Mouse (Mus musculus) right cerebral cortex, postnatal 25 days (tissue): ENCODE measurements around the gene Tssk6.

Experiments used
- DNase-seq: peaks from one replicate; pipeline ENCODE4 v3.0.0; 2022

Gene Tssk6

DNA sequence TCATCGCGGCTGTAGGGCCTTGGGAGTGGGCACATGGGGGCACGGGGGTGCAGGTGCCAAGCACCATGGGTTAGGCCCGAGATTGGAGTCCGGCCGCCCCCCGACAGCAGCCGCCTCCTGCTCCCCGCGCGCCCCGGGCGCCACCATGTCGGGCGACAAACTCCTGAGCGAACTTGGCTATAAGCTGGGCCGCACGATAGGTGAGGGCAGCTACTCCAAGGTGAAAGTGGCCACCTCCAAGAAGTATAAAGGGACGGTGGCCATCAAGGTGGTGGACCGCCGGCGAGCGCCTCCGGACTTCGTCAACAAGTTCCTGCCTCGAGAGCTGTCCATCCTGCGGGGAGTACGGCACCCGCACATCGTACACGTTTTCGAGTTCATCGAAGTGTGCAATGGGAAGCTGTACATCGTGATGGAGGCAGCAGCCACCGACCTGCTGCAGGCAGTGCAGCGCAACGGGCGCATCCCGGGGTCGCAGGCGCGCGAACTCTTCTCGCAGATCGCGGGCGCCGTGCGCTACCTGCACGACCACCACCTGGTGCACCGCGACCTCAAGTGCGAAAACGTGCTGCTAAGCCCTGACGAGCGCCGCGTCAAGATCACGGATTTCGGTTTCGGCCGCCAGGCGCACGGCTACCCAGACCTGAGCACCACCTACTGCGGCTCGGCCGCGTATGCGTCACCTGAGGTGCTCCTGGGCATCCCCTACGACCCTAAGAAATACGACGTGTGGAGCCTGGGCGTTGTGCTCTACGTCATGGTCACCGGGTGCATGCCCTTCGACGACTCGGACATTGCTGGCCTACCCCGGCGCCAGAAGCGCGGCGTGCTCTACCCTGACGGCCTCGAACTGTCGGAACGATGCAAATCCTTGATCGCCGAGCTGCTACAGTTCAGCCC, at the start of gene Tssk6, which contains the start of the genes Ndufa13 and Yjefn3:
Tssk6 (plus strand) TSS at position 22 of the 900 bp plus-strand sequence.
Ndufa13 (minus strand) TSS at position 396 of the 900 bp plus-strand sequence.
Yjefn3 (minus strand) TSS at position 550 of the 900 bp plus-strand sequence.
- DNase-seq = no peak

DNA sequence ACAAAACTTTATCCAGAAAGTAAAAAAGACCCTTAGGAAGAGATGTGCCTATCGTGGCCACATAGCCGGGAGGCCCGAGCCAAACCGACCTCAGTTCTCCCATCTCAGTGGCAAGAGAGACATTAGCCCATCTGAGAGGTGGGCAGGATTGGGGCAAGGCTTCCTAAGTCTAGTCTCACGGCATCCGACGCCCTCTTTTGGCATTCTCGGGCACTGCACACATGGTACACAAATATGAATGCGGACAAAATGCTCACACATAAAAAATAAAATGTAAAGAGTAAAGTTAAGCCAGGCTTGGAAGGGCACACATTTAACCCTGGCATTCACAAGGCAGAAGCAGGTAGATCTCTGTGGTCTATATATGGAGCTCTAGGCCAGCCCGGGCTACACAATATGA, 48.1 kb upstream of the Tssk6 start:
- no peak for DNase-seq

DNA sequence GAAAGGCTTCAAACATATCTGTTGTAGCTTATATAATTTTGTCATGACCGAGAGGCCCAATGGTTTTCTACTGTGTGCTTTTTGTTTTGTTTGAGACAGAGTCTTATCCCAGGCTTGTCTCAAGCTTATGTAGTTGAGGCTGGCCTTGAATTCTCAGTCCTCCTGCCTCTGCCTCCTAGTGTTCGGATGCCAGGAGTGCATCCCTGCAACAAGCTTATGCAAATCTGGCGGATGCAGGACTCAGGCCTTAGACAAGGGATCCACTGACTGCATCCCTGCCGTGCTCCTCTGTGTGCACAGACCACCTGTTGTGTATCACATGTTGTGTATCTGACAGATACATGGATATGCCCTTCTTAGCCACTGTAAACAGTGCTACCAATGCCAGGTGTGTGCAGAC, 41.2 kb upstream of the Tssk6 start:
- no peak for DNase-seq

DNA sequence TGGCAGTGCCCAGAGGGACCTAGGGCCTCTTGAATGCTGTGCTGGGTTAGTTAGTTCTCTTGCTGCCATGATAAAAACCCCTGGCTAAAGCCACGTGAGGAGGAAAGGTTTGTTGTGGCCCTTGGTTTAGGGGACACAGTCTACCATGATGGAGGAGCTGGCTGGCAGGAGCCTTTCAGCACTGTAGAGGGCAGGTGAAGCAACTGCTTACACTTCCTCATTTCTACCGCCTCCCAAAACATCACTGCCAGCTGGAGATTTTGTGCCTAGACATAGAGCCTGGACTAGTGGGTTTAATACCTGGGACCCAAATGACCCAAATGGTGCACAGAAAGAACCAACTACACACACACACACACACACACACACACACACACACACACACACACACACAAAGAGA, 40.7 kb upstream of the Tssk6 start:
- no peak for DNase-seq

DNA sequence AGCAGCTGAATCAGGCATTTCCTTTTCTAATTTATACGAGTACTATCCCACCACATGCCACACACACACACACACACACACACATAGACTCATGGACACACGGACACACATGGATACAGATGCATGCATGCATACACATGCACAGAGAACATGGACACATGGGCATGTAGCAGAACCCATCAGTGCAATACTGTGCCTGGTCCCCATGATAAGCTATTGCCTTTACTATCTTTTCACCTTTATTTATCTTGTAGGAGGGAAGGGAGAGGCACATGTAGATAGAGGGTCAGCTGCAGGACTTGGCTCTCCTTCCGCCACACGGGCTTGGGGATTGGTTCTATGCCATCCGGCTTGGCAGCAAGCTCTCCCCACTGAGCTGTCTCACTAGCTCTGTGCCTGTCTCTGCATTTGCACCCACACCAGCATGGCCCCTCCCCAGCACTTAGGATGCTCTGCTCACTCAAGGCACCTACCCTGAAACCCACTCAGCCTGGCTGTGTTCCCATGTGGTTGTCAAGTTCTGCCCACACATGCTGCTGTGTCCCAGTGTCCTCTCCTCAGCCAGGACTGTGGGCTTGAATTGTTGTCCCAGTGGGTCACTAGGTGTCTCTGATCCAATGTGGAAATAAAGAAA, 38.5 kb upstream of the Tssk6 start:
- DNase-seq = no peak

DNA sequence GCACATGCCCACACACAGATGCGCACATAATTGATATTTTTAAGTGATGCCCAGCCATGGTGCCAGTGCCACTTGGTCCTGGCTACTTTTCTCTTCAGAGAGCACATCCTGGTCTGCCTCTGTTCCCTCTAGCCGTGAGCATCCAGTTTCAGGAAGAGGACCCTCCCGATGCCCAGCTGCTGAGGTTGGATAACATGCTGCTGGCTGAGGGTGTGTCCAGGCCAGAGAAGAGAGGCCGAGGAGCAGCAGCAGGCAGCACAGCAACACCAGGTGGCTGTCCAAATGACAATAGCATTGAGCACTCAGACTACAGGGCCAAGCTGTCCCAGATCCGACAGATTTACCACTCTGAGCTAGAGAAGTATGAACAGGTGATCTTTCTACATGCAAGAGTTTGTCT, 37.8 kb upstream of the Tssk6 start:
- DNase-seq = no peak

DNA sequence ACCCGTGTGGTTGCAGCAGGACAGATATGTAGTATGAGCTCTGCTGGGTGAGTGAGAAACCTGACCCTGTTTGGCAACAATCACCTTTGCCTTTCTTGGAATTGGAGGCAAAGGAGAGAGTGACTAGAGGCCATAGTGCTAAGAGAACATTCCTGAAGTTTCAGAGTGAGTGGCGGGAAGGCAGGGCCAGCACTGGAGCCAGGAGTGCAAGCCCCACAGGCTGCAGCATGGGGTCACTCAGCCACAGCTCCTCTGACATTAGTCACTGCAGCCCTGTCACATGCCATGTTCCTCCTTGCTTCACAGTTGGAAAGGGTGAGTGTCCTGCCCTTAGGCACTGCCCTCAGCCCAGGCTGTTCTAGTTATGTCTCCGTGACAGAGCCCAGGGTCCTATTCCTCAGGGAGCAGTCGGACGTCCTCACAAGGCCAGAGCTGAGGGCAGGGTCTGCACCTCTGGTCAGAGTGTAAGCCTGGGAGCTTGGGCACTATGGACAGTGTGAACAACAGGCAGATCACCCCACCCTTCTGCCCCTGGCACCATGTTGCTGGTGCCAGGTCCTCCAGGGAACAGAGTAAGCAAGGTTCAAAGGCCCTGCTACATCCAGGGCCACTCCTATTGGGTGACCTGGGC, 34.2 kb upstream of the Tssk6 start:
- no peak for DNase-seq

DNA sequence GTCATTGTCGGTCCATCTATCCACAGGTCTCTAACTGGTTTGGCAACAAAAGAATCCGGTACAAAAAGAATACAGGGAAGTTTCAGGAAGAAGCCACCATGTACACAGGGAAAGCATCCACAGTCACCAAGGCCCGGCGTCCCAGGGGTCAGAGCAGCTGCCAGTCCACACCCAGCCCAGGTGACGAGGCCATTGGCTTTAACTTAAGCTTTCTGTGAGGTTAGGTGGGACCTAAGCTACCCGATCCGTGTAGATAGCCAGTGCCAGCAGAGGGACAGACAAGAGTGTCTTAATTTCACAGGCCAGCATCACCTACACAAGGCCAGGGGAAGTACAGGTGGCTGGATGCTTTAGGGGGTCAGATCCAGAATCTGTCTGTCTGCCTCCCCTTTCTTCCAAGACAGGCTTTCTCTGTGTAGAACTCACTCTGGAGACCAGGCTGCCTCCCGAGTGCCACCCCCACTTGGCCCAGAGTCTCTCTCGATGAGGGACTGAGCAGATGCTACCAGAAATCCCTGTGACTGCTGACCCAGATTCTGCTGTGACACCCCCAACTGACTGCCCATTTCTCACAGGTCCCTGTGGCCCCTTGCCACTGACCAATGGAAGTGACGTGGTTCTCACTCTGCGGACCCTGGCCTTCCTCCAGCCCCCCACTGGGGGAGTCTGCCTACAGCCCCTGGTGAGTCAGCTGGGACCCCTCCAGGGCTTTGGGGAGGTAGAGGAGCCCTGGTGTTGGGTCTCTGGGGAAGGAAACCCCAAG, 31.8 kb upstream of the Tssk6 start:
- DNase-seq = no peak

DNA sequence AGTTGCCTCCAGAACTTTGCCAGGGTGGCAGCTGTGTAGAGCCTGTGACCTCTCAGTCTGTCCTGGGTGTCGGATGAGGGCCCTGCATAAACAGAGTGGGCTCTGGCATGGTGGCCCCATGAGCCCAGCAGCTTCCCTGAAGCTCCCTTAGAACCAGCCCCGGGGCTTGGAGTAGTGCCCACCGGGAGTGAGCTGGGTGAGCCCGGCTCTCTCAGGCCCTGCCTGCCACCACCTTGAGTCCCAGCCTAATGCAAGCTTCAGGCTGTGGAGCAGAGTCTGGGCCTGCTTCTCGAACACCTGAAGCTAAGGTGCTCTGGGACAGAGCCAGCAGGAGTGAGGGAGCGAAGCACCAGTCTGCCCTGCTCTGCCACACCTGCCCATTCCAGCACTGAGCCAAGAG, 31.1 kb upstream of the Tssk6 start:
- DNase-seq = no peak

DNA sequence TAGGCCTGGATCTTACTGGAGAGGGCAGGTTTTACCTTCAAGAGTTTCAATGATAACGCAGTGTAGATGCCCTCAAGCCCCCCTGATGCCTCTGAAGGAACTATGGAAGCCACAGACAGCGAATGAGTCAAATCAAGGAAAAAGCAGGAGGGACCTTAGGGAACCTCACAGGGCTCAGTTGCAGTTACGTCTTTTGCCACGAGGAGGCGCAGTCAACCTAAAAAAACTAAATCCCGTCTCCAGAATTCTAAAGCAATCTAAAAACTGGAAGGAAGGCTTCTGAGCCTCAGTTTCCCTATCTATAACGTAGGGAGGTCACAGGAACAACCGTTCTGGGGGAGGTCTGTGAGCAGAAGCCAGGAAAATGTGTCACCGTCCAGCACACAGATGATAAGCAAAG, 27.8 kb upstream of the Tssk6 start:
- no peak for DNase-seq

DNA sequence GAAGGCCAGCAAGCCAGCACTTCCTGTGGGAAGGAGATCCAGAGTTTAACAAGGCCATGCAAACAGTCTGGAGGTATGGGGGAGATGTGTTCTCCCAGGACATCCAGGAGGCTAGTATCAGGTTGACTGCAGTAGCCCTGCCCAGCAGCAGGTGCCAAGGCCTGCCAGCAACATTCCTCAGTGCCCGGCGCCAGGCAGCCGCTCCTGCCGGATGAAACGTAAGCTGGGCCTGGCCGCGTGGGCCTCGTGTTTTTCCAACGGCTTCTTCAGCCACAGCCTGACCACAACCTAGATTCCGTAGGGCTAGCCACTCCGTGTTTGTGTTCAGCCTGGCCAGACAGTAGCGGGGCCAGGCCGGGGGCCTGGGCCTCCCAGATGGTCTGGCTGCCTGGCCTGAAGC, 27.3 kb upstream of the Tssk6 start:
- DNase-seq = no peak

DNA sequence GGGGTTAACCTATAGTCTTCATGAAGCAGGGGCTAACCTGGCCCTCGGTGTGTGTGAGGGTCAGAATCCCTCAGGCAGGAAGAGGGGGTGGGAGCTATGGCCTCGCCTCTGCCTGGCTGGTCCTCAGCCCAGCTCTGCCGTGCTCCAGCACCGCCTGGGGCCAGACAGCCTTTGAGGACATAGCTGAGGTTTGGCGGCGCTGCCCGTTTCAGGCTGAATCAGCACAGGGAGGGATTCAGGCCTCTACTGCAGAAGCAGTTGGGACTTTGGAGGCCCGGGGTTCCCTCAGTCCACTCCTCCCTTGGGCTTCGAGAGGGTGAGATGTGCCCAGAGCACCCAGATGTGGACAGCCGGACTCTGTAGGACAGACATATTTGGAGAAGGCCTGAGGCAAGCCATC, 25.9 kb upstream of the Tssk6 start:
- DNase-seq = no peak

DNA sequence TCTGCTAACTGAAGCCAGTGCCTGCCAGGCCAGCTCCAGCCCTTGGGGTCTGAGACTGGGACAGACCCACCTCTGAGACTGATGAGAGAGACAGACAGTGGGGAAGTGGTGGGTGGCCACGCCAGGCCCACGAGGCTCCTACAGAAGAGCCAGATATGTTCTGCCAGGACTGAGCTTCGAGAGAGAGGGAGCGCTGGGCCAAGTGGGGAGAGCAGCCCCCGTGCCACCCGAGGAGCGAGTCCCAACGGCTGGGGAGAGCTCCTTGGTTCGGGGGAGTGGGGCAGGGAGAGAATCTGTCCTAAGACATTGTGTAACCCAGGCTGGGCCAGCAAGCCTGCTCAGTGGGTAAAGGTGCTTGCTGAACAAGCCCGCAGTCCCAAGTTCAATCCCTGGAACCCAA, 25.0 kb upstream of the Tssk6 start:
- DNase-seq = no peak

DNA sequence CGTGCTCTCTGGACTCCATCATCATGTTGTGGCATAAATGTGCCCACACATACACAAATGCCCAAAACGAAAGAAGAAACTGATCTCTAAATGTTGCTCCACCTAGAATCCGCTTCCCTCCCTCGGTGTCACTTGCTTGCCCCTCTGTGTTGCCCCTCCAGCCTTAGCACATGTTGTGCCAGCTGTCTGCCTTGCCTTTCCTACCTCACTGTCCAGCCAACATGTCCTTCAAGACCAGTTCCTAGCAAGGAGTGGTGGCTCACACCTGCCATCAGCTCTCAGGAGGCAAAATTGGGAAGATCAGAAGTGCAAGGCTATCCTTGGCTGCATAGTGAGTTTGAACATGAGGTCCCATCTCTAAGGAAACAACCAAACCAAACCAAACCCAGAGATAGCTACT, 24.6 kb upstream of the Tssk6 start:
- DNase-seq = no peak

DNA sequence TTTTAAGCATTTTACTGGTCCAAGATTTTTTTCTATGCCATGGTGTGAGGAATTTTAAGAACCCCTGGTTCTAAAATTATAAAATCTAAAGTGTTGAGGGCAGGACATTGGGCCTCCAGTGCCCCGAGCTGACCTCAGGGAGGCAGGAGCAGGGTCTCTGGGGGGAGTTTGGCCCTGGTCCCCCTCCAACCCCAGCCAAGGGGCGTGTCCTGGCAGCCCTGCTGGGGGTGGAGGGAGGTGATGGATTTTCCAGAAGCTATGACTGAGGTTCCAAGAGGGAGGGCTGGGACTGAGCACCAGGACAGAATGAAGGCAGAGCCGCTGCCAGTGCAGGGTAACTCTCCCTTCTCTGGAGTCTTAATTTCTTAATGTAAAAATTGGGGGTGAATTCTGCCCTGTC, 24.0 kb upstream of the Tssk6 start:
- DNase-seq = no peak

DNA sequence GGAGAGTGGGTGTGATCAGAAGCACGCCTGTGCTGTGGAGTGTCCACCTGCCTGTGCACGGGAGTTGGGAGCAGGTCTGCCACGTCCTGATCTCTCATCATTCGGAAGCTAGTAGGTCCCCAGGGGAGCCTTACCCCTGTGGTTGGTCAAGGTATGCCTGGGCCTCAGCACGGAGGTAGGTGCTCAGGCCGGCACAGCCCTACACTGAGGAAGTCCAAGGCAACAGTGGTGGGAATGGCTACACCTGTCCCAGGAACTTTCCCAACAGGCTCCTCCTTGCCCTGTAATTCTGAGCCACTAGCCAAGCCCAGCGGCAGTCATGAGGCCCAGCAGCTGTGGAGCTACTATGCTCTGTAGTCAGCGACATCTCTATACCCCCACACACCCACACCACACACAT, 22.3 kb upstream of the Tssk6 start:
- no peak for DNase-seq

DNA sequence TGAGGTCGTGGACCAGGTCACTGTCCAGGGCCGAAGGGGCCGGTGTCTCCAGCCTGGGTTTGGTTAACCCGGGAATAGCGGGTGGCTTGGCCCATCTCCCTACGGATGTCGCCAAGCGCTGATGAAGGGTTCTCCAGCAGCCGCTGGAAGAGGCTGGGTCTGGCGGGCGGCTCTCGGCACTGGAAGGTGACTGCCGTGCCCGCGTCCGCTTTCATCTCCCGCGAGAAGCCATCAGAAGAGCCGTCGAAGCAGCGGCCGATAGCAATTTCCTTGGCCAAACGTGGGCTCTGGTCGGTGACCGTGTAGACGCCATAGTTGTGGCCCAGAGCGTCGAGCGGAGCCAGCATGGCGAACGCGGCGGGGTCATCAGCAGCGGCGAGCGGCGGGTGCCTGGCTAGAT, 21.1 kb upstream of the Tssk6 start:
- no peak for DNase-seq

DNA sequence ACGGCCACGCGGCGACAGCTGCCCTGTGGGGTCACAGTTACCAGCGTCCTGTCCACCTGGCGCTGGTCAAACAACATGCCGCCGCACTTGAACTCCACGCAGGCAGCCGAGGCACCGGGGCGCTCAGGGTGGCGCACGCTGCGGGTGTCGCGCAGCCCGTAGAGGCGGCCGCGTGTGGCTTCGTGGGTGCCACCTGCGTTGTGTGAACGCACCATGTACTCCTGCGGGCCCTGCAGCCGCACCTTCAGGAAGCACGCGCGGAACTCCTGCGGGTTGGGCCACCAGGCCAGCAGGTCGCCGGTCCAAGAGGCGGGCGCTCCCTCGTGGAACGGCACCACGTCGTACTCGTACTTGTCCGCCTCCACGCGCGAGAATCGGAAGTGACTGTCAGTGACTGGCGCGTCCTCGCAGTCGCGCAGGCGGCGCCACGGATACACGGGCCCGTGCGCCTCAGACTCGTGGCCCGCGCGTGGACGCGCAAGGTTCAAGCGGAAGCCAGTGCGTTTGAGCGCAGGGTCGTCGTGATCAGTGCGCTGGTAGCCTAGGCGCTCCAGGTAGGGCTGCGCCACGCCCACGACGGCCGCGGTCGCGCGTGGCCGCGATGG, 20.6 kb upstream of the Tssk6 start:
- DNase-seq = no peak

DNA sequence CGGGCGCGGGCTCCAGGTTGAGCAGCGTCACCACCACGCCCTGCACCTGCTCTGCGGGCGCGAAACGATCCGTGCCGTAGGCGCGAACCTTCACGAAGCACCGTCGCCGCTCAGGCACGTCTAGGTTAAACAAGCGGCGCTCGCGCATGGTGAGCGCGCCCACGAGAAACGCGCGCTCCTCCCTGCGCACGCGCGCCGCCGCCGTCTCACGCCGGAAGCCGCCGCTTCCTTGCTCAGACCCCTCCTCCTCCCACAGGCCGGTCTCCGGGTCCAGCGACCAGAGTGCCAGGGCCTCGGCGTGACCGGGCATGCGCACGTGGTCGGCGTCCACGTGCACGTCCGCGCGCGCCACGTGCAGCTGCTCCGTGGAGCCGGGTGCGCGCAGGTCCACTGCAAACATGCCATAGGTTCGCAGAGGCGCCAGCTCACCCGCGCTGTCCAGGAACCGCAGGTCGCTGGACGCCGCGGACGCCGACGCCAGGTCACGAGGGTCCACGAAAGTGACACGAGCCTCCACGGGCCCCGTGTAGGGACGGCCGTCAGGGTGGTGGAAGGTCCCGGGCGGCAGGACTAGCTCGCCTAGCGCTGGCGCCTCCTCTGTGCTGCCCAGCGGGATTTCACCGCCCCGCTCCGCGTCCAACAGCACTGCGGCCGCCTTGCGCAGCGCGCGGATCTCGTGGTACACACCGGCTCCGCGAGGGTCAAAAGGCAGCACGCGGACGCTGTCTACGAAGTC, 19.8 kb upstream of the Tssk6 start:
- DNase-seq = peak; percentile 66

DNA sequence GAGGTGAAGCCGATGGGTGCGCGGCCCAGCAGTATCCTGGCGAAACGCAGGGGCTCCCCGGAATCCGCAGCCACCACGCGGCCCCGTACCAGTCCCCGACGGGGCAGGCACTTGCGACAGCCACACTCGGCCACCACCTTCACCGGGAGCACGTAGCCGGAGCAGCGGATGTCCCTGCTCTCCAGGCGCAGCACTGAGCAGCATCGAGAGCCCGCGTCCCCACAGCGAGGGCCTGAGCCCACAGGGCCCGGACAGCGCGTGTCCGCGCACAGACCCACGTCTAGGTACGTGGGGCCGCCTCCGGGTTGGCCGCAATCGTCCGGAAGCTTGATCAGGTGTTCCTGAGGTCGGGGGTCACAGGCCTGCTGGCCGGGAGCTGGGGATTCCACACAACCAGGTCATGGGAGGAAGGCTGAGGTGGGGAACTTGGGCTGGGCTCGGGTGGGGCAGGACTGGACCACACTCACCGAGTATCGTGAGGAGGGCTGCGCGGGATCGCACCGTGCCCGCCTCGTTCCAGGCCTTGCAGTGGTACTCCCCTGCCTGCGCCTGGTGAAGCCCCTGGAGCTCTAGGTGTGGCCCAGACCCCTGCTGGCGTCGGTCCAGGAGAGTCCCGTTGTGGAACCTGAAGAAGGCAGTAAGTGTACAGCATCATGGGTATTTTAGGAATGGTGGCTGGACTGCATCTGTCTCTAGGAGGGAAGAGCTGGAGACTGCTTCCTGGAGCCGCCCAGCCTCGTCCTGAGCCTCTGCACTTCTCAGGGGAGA, 19.0 kb upstream of the Tssk6 start:
- DNase-seq = no peak

DNA sequence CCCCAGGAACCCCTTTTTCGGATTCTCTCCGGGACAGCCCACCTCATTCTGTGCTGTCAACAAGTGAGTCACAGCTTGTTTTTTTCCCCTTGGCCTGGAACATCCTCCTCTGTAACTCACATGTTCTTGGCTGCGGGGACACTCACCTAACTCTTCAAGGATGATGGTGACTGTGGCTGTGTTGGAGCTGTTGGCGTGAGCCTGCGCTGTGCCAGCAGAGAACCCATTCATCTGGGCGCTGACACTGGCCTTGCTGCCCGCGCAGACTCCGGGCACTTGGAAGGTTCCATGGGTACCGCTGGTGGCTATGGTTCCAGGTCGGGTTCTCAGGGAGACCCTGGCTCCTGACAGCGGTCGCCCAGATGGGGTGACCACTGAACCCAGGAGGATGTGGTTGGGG, 17.8 kb upstream of the Tssk6 start:
- no peak for DNase-seq
